Comparison of ENCODE assay signal across 16 mouse cellular contexts in the genomic region with DNA sequence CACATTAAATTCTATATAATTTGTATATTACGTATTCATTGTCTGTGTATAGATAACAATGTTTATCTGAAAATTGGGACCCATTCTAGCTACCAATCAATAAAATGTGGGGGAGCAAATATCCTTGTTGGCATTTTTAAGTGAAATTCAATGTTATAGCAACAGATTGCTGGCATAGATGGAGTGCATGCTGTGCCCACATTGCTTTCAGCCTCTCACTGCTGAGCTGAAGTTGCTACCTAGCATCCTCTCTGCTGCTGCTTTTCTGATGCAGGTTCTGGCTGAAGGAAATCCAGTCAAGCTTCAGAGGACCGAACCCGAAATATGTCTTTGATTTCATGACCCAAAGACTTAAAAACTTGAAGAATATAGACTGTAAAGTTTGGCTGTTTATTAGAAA.
A peak's percentile ranks its signal among the peaks of the same experiment; 100 is the strongest.
DNase-seq lines count a peak whose midpoint lies in the region.
"Had no signal": no experiment of that assay in that cellular context is flagged by ENCODE, and none has a peak within 500 bp of the region (broad histone marks: within the 10 kb centered on the region; RNA-seq: fewer than 3 reads in every experiment).

No protein-coding gene starts in this region.

- WGBS in macrophage (ENCODE audit: missing documents) = 94% methylated on average over 3 of the region's 3 CpGs

- H3K79me2 ChIP-seq in macrophage (ENCODE audit: inconsistent target) = no peaks in the 10 kb centered on the region

- DNase-seq in cerebellum, postnatal 25 days = peak; percentile 11 to 33
- DNase-seq in cerebellum, adult 11-12 months = no peak
- DNase-seq in left cerebral cortex, postnatal 4 days = peak; percentile 23
- no peak for DNase-seq in left cerebral cortex, postnatal 25 days (ENCODE audit: low spot score in 2 of 2)
- no peak for DNase-seq in spleen, adult 12 weeks (ENCODE audit: low spot score)
- DNase-seq: adrenal gland, postnatal 14 days; cerebellum, adult 9-10 months; heart, postnatal 36 days had no signal

- intact Hi-C loops in left cerebral cortex, postnatal 4 days (cut with DNase I) = no loop called here
- intact Hi-C loops in left cerebral cortex, postnatal 25 days (cut with DNase I) = no loop called here

- H3K27ac ChIP-seq in macrophage = peak overlapping the region; percentile 41
- H3K27ac ChIP-seq: forebrain, embryonic 10.5 days; forebrain, embryonic 13.5 days; heart, embryonic 15.5 days; hindbrain, embryonic 10.5 days; hindbrain, embryonic 13.5 days; intestine, embryonic 15.5 days had no signal

- no peak overlapping the region for H3K4me3 ChIP-seq in macrophage (ENCODE audit: inconsistent target)
- H3K4me3 ChIP-seq: forebrain, embryonic 10.5 days; forebrain, embryonic 13.5 days; heart, embryonic 12.5 days; heart, embryonic 15.5 days; hindbrain, embryonic 10.5 days; hindbrain, embryonic 13.5 days; intestine, embryonic 15.5 days had no signal

- H3K36me3 ChIP-seq in macrophage (ENCODE audit: inconsistent target) = no peaks in the 10 kb centered on the region
- H3K36me3 ChIP-seq: forebrain, embryonic 10.5 days; heart, embryonic 12.5 days; heart, embryonic 15.5 days; hindbrain, embryonic 10.5 days; hindbrain, embryonic 13.5 days; intestine, embryonic 15.5 days had no signal

Comparison
In these comparisons a context has a peak if more than half of its experiments do, and no peak if none do; other contexts are left out.
1. DNase-seq: peak in cerebellum, postnatal 25 days (2 of 2) and left cerebral cortex, postnatal 4 days (single experiment); none in cerebellum, adult 11-12 months (single experiment), left cerebral cortex, postnatal 25 days (0 of 2) and spleen, adult 12 weeks (single experiment).